Comparison of ENCODE assay signal across 8 mouse cellular contexts in genomic region chr2:146839303-146840030, GRCm38 (mm10). TPM values are rescaled to one million over a fixed set of nuclear protein-coding genes. Genes with fewer than 3 reads are reported as not detected.
DNase-seq lines count a peak whose midpoint lies in the region; ATAC-seq and TF ChIP-seq lines count a peak whose summit lies in the region.

No protein-coding gene starts in this region.

- H3K27ac ChIP-seq in neural tube, embryonic 11.5 days (ENCODE audit: low read depth, low read length) = 0 out of 2 replicates have a peak overlapping the region, but pooled peaks have one; percentile 39
- H3K27ac ChIP-seq in hindbrain, postnatal 0 days = peak overlapping the region; percentile 48; the same call in 1 of the 2 replicates
- no peak overlapping the region for H3K27ac ChIP-seq in stomach, postnatal 0 days (replicated peaks)

- H3K4me3 ChIP-seq in neural tube, embryonic 11.5 days (ENCODE audit: low read depth, low read length) = peak overlapping the region; percentile 28
- H3K4me3 ChIP-seq in hindbrain, postnatal 0 days (ENCODE audit: low read length) = peak overlapping the region; percentile 26
- H3K4me3 ChIP-seq in stomach, postnatal 0 days (ENCODE audit: low read depth, low read length) = no peak overlapping the region

- peaks cover 76% of the 10 kb centered on the region for H3K27me3 ChIP-seq in neural tube, embryonic 11.5 days (ENCODE audit: control insufficient read depth, insufficient read depth, low read length)
- peaks cover 68% of the 10 kb centered on the region for H3K27me3 ChIP-seq in hindbrain, postnatal 0 days (ENCODE audit: insufficient read depth, low read length)
- H3K27me3 ChIP-seq in stomach, postnatal 0 days (ENCODE audit: control insufficient read depth, insufficient read depth, low read length) = peaks cover 19% of the 10 kb centered on the region

- DNase-seq in gastrocnemius, postnatal 10 days = peak; percentile 6
- DNase-seq in gastrocnemius, adult 8-10 months (ENCODE audit: low spot score in 2 of 2) = no peak
- peak; percentile 59 for DNase-seq in neural tube, embryonic 11.5 days (ENCODE audit: low spot score)
- no peak for DNase-seq in neural tube, embryonic 10.5 days (ENCODE audit: extremely low spot score, low spot score)
- peak; percentile 24 for DNase-seq in hindbrain, postnatal 0 days (ENCODE audit: low spot score)
- peak; percentile 14 for DNase-seq in stomach, postnatal 0 days (ENCODE audit: low spot score)
- no peak for DNase-seq in urinary bladder, postnatal 14 days (ENCODE audit: low spot score)
- no peak for DNase-seq in gastrocnemius, adult 18-20 months (ENCODE audit: low spot score)

- ATAC-seq in neural tube, embryonic 11.5 days (ENCODE audit: insufficient read depth, low FRiP score, low TSS enrichment) = no peak
- peak; percentile 15; the same call in 1 of the 2 replicates for ATAC-seq in hindbrain, postnatal 0 days
- no peak for ATAC-seq in stomach, postnatal 0 days (ENCODE audit: low FRiP score, low TSS enrichment)

- H3K4me2 ChIP-seq in neural tube, embryonic 11.5 days (ENCODE audit: low read depth) = peak overlapping the region; percentile 27
- H3K4me2 ChIP-seq in hindbrain, postnatal 0 days (ENCODE audit: low read depth, low read length) = peak overlapping the region; percentile 48
- no peak overlapping the region for H3K4me2 ChIP-seq in stomach, postnatal 0 days (replicated peaks; ENCODE audit: low read depth)

- H3K9me3 ChIP-seq in neural tube, embryonic 11.5 days (ENCODE audit: control insufficient read depth, low read length) = no peaks in the 10 kb centered on the region
- no peaks in the 10 kb centered on the region for H3K9me3 ChIP-seq in hindbrain, postnatal 0 days (ENCODE audit: low read length)
- no peaks in the 10 kb centered on the region for H3K9me3 ChIP-seq in stomach, postnatal 0 days (ENCODE audit: control insufficient read depth, low read length)

- peak overlapping the region; percentile 31 for H3K9ac ChIP-seq in neural tube, embryonic 11.5 days (ENCODE audit: low read length)
- peak overlapping the region; percentile 38 for H3K9ac ChIP-seq in hindbrain, postnatal 0 days (replicated peaks; ENCODE audit: low read length)
- H3K9ac ChIP-seq in stomach, postnatal 0 days (ENCODE audit: low read length) = no peak overlapping the region

- TF ChIP-seq EP300 in stomach, postnatal 0 days (optimal IDR thresholded peaks at IDR 0.05) = no peak

- no peak for TF ChIP-seq CTCF in hindbrain, postnatal 0 days (IDR thresholded peaks at IDR 0.05; ENCODE audit: low read depth)
- no peak for TF ChIP-seq CTCF in stomach, postnatal 0 days (IDR thresholded peaks at IDR 0.05; ENCODE audit: low read depth)

- 2% methylated on average over 36 of the region's 36 CpGs for WGBS in neural tube, embryonic 11.5 days
- 4% methylated on average over 34 of the region's 36 CpGs for WGBS in hindbrain, postnatal 0 days
- WGBS in stomach, postnatal 0 days = 4% methylated on average over 36 of the region's 36 CpGs

- H3K4me1 ChIP-seq in neural tube, embryonic 11.5 days (ENCODE audit: control insufficient read depth, insufficient read depth, low read length) = peaks cover 17% of the 10 kb centered on the region
- no peaks in the 10 kb centered on the region for H3K4me1 ChIP-seq in hindbrain, postnatal 0 days (ENCODE audit: insufficient read depth, low read length)
- H3K4me1 ChIP-seq in stomach, postnatal 0 days (replicated peaks; ENCODE audit: control insufficient read depth, insufficient read depth) = no peaks in the 10 kb centered on the region

- no peaks in the 10 kb centered on the region for H3K36me3 ChIP-seq in neural tube, embryonic 11.5 days (ENCODE audit: control insufficient read depth, insufficient read depth, low read length)
- H3K36me3 ChIP-seq in hindbrain, postnatal 0 days (ENCODE audit: insufficient read depth, low read length) = no peaks in the 10 kb centered on the region
- H3K36me3 ChIP-seq in stomach, postnatal 0 days (ENCODE audit: control insufficient read depth, insufficient read depth, low read length) = no peaks in the 10 kb centered on the region

RNA-seq across cellular contexts. Expression of gene Kiz, which starts 16.2 kb away (rescaled TPM):
- total RNA-seq in gastrocnemius, postnatal 10 days (2021) = 10 to 100 TPM; 19.5 to 23.8 TPM
- total RNA-seq in gastrocnemius, adult 8-10 months (2022) = 10 to 100 TPM; 46.2 to 61.5 (median 53.7) TPM
- 29.3 and 31.0 TPM in 2 replicates for polyA plus RNA-seq in neural tube, embryonic 11.5 days (2014; fragmentation: Nextera tagmentation; extraction: Ambion mirVana)
- 6.6 and 6.9 TPM in 2 replicates for total RNA-seq in hindbrain, postnatal 0 days (2014; rRNA removed)
- polyA plus RNA-seq in hindbrain, postnatal 0 days (2015; fragmentation: Nextera tagmentation; extraction: Ambion mirVana) = 18.6 and 20.7 TPM in 2 replicates
- polyA plus RNA-seq in stomach, postnatal 0 days (2015; fragmentation: Nextera tagmentation; extraction: Ambion mirVana) = 11.7 and 13.3 TPM in 2 replicates
- 10 to 100 TPM; 57.5 to 59.5 TPM for total RNA-seq in gastrocnemius, adult 18-20 months (2021)

Comparison
In these comparisons a context has a peak if more than half of its experiments do, and no peak if none do; other contexts are left out.
1. DNase-seq: peak in gastrocnemius, postnatal 10 days (single experiment), neural tube, embryonic 11.5 days (single experiment), hindbrain, postnatal 0 days (single experiment) and stomach, postnatal 0 days (single experiment); none in gastrocnemius, adult 8-10 months (0 of 2), neural tube, embryonic 10.5 days (single experiment), urinary bladder, postnatal 14 days (single experiment) and gastrocnemius, adult 18-20 months (single experiment).